Mouse (Mus musculus) MEL (cell line): ENCODE measurements around the gene Dph3. TPM values are rescaled to one million over a fixed set of nuclear protein-coding genes. Genes with fewer than 3 reads are reported as not detected.

Source experiments
- DNase-seq: peaks from one replicate; pipeline ENCODE4 v3.0.0; 2011; ENCODE audit warnings: low read depth, low spot score
- H3K27ac ChIP-seq: 2 replicates; pipeline ENCODE4 v1.5.1; 2012; ENCODE audit warnings: low read depth, mild to moderate bottlenecking, control low read depth, low read length, moderate library complexity; ENCODE audit not compliant: control insufficient read depth
- H3K27me3 ChIP-seq, 2 experiments: fragments of 150-350 bp in 1 of 2; sonication (generic) in 1 of 2; 2 replicates each; pipeline ENCODE4 v1.6.1; 2012; ENCODE audit warnings: low read length in 2 of 2, mild to moderate bottlenecking in 2 of 2, improper control_type of control experiment in 1 of 2, moderate library complexity in 1 of 2; ENCODE audit not compliant: insufficient read depth in 2 of 2, control insufficient read depth in 1 of 2
- H3K36me3 ChIP-seq, 2 experiments: 2 replicates each; pipeline ENCODE4 v1.6.1; 2012 to 2014; ENCODE audit warnings: low read length in 2 of 2, improper control_type of control experiment in 1 of 2, inconsistent platforms in 1 of 2, mild to moderate bottlenecking in 1 of 2; ENCODE audit not compliant: insufficient read depth in 2 of 2, control insufficient read depth in 1 of 2
- H3K4me1 ChIP-seq, 2 experiments: fragments of 150-350 bp in 1 of 2; sonication (generic) in 1 of 2; 2 replicates each; pipeline ENCODE4 v1.6.1; 2012; ENCODE audit warnings: low read length in 2 of 2, improper control_type of control experiment in 1 of 2, mild to moderate bottlenecking in 1 of 2; ENCODE audit not compliant: insufficient read depth in 2 of 2, control insufficient read depth in 1 of 2
- H3K4me3 ChIP-seq, 2 experiments: fragments of 150-350 bp in 1 of 2; sonication (generic) in 1 of 2; 2 replicates each; pipeline ENCODE4 v1.5.1; 2012; ENCODE audit warnings: low read depth in 2 of 2, low read length in 2 of 2, mild to moderate bottlenecking in 2 of 2, moderate library complexity in 2 of 2, control low read depth in 1 of 2, improper control_type of control experiment in 1 of 2; ENCODE audit not compliant: control insufficient read depth in 1 of 2, insufficient read depth in 1 of 2
- H3K79me2 ChIP-seq: 2 replicates; pipeline ENCODE4 v1.6.1; 2012; ENCODE audit warnings: mild to moderate bottlenecking, low read length, moderate library complexity; ENCODE audit not compliant: control insufficient read depth, poor library complexity, insufficient read depth
- H3K9ac ChIP-seq: 2 replicates; pipeline ENCODE4 v1.6.1; 2012; ENCODE audit warnings: low read depth, mild to moderate bottlenecking, control low read depth, low read length, moderate library complexity; ENCODE audit not compliant: control insufficient read depth, poor library complexity, severe bottlenecking
- H3K9me3 ChIP-seq: fragments of 150-350 bp; sonication (generic); replicated peaks from 2 replicates; pipeline ENCODE4 v1.6.1; 2012; ENCODE audit warnings: mild to moderate bottlenecking, low read length, improper control_type of control experiment, moderate library complexity; ENCODE audit not compliant: insufficient read depth
- BHLHE40 ChIP-seq: IDR thresholded peaks from 2 replicates; pipeline ENCODE4 v1.6.1; 2012; ENCODE audit warnings: low read depth, mild to moderate bottlenecking, inconsistent platforms, low read length, improper control_type of control experiment, borderline replicate concordance
- CHD1 ChIP-seq: IDR thresholded peaks from 2 replicates; pipeline ENCODE4 v1.6.1; 2012; ENCODE audit warnings: low read depth, mild to moderate bottlenecking, inconsistent platforms, low read length, improper control_type of control experiment
- CHD2 ChIP-seq: IDR thresholded peaks from 2 replicates; pipeline ENCODE4 v1.6.1; 2011; ENCODE audit warnings: low read length, improper control_type of control experiment
- CTCF ChIP-seq, 3 experiments: IDR thresholded peaks in 2 of 3; conservative IDR thresholded peaks in 1 of 3; 2 replicates each; pipeline ENCODE4 v1.5.1; 2011 to 2012; ENCODE audit warnings: low read length in 3 of 3, low read depth in 2 of 3, mild to moderate bottlenecking in 2 of 3, improper control_type of control experiment in 1 of 3, inconsistent platforms in 1 of 3, mixed read lengths in 1 of 3, moderate library complexity in 1 of 3; ENCODE audit not compliant: control insufficient read depth in 1 of 3, insufficient read depth in 1 of 3, poor library complexity in 1 of 3, severe bottlenecking in 1 of 3
- E2F4 ChIP-seq: IDR thresholded peaks from 2 replicates; pipeline ENCODE4 v1.6.1; 2011; ENCODE audit warnings: low read depth, low read length, improper control_type of control experiment, borderline replicate concordance
- EP300 ChIP-seq, 2 experiments: IDR thresholded peaks; 2 replicates each; pipeline ENCODE4 v1.6.1; 2011; ENCODE audit warnings: improper control_type of control experiment in 2 of 2, low read length in 2 of 2, low read depth in 1 of 2, mild to moderate bottlenecking in 1 of 2
- ETS1 ChIP-seq: IDR thresholded peaks from 2 replicates; pipeline ENCODE4 v1.6.1; 2012; ENCODE audit warnings: low read depth, mild to moderate bottlenecking, inconsistent platforms, low read length, improper control_type of control experiment, moderate library complexity
- GABPA ChIP-seq: IDR thresholded peaks from 2 replicates; pipeline ENCODE4 v1.6.1; 2012; ENCODE audit warnings: low read depth, mild to moderate bottlenecking, inconsistent platforms, low read length, improper control_type of control experiment, moderate library complexity
- GATA1 ChIP-seq: IDR thresholded peaks from 2 replicates; pipeline ENCODE4 v1.6.1; 2011; ENCODE audit warnings: low read depth, low read length, improper control_type of control experiment
- KAT2A ChIP-seq: conservative IDR thresholded peaks from 2 replicates; pipeline ENCODE4 v1.6.1; 2012; ENCODE audit warnings: low read depth, low read length, improper control_type of control experiment, inconsistent platforms
- MAFK ChIP-seq: IDR thresholded peaks from 2 replicates; pipeline ENCODE4 v1.6.1; 2011; ENCODE audit warnings: low read depth, mild to moderate bottlenecking, low read length, improper control_type of control experiment, borderline replicate concordance
- MAZ ChIP-seq: IDR thresholded peaks from 2 replicates; pipeline ENCODE4 v1.6.1; 2012; ENCODE audit warnings: low read depth, mild to moderate bottlenecking, inconsistent platforms, low read length, improper control_type of control experiment
- MEF2A ChIP-seq: IDR thresholded peaks from 2 replicates; pipeline ENCODE4 v1.6.1; 2014; ENCODE audit warnings: low read depth, mild to moderate bottlenecking, inconsistent platforms, low read length, improper control_type of control experiment; ENCODE audit not compliant: poor library complexity, insufficient replicate concordance, severe bottlenecking; ENCODE audit errors: extremely low read depth
- MXI1 ChIP-seq: IDR thresholded peaks from 2 replicates; pipeline ENCODE4 v1.6.1; 2011; ENCODE audit warnings: mild to moderate bottlenecking, low read depth, low read length, improper control_type of control experiment
- MYB ChIP-seq: IDR thresholded peaks from 2 replicates; pipeline ENCODE4 v1.6.1; 2011; ENCODE audit warnings: mild to moderate bottlenecking, low read depth, low read length, improper control_type of control experiment
- MYC ChIP-seq: IDR thresholded peaks from 2 replicates; pipeline ENCODE4 v1.6.1; 2011; ENCODE audit warnings: low read depth, mild to moderate bottlenecking, low read length, improper control_type of control experiment, moderate library complexity
- NELFE ChIP-seq: IDR thresholded peaks from 2 replicates; pipeline ENCODE4 v1.6.1; 2011; ENCODE audit warnings: low read depth, low read length, improper control_type of control experiment
- POLR2AphosphoS2 ChIP-seq: IDR thresholded peaks from 2 replicates; pipeline ENCODE4 v1.6.1; 2011; ENCODE audit warnings: low read length, improper control_type of control experiment
- POLR2AphosphoS5 ChIP-seq: IDR thresholded peaks from 2 replicates; pipeline ENCODE4 v1.6.1; 2012; ENCODE audit warnings: low read depth, borderline replicate concordance, mild to moderate bottlenecking, inconsistent platforms, low read length, moderate library complexity, mixed read lengths
- RCOR1 ChIP-seq: IDR thresholded peaks from 2 replicates; pipeline ENCODE4 v1.6.1; 2012; ENCODE audit warnings: low read depth, mild to moderate bottlenecking, inconsistent platforms, low read length, improper control_type of control experiment
- SIN3A ChIP-seq: IDR thresholded peaks from 2 replicates; pipeline ENCODE4 v1.6.1; 2012; ENCODE audit warnings: low read length, improper control_type of control experiment, inconsistent platforms
- TAL1 ChIP-seq: IDR thresholded peaks from 2 replicates; pipeline ENCODE4 v1.6.1; 2012; ENCODE audit warnings: mild to moderate bottlenecking, inconsistent platforms, low read length, moderate library complexity, mixed read lengths
- TCF12 ChIP-seq: IDR thresholded peaks from 2 replicates; pipeline ENCODE4 v1.6.1; 2014; ENCODE audit warnings: low read depth, mild to moderate bottlenecking, inconsistent platforms, low read length, improper control_type of control experiment, moderate library complexity
- UBTF ChIP-seq: IDR thresholded peaks from 2 replicates; pipeline ENCODE4 v1.6.1; 2012; ENCODE audit warnings: low read depth, mild to moderate bottlenecking, inconsistent platforms, low read length, improper control_type of control experiment, moderate library complexity, borderline replicate concordance; ENCODE audit not compliant: insufficient read depth
- USF1 ChIP-seq: IDR thresholded peaks from 2 replicates; pipeline ENCODE4 v1.6.1; 2014; ENCODE audit warnings: low read depth, mild to moderate bottlenecking, inconsistent platforms, low read length, improper control_type of control experiment, moderate library complexity
- USF2 ChIP-seq, 2 experiments: IDR thresholded peaks; 2 replicates each; pipeline ENCODE4 v1.6.1; 2011 to 2012; ENCODE audit warnings: improper control_type of control experiment in 2 of 2, low read length in 2 of 2, borderline replicate concordance in 1 of 2, inconsistent platforms in 1 of 2, low read depth in 1 of 2, mild to moderate bottlenecking in 1 of 2; ENCODE audit not compliant: insufficient read depth in 1 of 2
- ZC3H11A ChIP-seq: IDR thresholded peaks from 2 replicates; pipeline ENCODE4 v1.6.1; 2012; ENCODE audit warnings: low read depth, mild to moderate bottlenecking, inconsistent platforms, low read length, improper control_type of control experiment
- ZKSCAN1 ChIP-seq: IDR thresholded peaks from 2 replicates; pipeline ENCODE4 v1.6.1; 2012; ENCODE audit warnings: low read depth, mild to moderate bottlenecking, inconsistent platforms, low read length, improper control_type of control experiment, moderate library complexity
- ZNF384 ChIP-seq: IDR thresholded peaks from 2 replicates; pipeline ENCODE4 v1.6.1; 2012; ENCODE audit warnings: low read depth, mild to moderate bottlenecking, inconsistent platforms, low read length, improper control_type of control experiment
- polyA plus RNA-seq, 2 experiments: library from polyadenylated mRNA; stranded (reverse) in 1 of 2; unstranded in 1 of 2; fragments of >175 nt in 1 of 2; fragments of >200 nt in 1 of 2; gene quantifications; 2 replicates each; pipeline versions ENCODE4 v1.2.1 to v1.2.4; 2012; ENCODE audit warnings: low replicate concordance in 2 of 2, low read depth in 1 of 2; ENCODE audit not compliant: insufficient read length in 2 of 2, insufficient read depth in 1 of 2, missing spikeins in 1 of 2
- total RNA-seq: library from RNA; depleted of rRNA; stranded (reverse); fragments of 300-350 nt; gene quantifications from 2 replicates; pipeline ENCODE4 v1.2.3, GENCODE M21; 2012

The Dph3 gene
- total and polyA plus RNA-seq, 3 experiments, result 103 to 116 (median 108) TPM

DNA sequence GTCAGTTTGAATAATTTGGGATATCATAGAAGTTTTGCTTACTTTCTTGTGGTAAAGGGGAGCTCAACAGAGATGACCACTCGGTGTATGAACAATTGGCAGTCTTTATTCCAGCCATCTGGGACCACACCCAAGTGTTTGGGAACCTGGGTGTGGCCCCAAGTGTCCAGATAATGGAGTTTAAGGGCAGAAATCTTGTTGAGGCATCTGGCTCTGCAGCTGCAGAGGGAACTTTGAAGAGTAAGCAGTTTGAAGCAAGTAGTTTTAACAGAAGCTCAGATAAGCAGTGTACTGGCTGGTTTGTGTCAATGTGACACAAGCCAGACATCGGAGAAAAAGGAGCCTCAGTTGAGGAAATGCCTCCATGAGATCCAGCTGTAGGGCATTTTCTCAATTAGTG is 48.8 kb upstream of the Dph3 start:
- Histone ChIP-seq H3K79me2 (no peaks in the 10 kb centered on the region), H3K4me3 (peak overlapping the region in 1 of 2 experiments; percentile 47; a peak in 2 of 4 replicates), H3K27me3 (no peaks in the 10 kb centered on the region), H3K36me3 (peaks cover 0 to 36% of the 10 kb centered on the region in 2 experiments; a peak in 2 of 4 replicates), H3K9ac (no peak overlapping the region), H3K9me3 (no peaks in the 10 kb centered on the region), H3K27ac (peak overlapping the region; percentile 52), H3K4me1 (peaks cover 29 to 44% of the 10 kb centered on the region in 2 experiments)
- peak; percentile 65 for DNase-seq
- TF ChIP-seq EP300 (IDR thresholded peaks at IDR 0.05; ENCODE audit: low read depth in 1 of 2, low read length in 2 of 2) (peak; percentile 80 to 84), E2F4 (no peak), ETS1 (peak; percentile 90), POLR2AphosphoS2 (no peak), TCF12 (peak; percentile 93), MYC (no peak), MAFK (peak; percentile 60), TAL1 (peak; percentile 56), MYB (peak; percentile 64; the same call in 1 of the 2 replicates), SIN3A (peak; percentile 57; the same call in 1 of the 2 replicates), RCOR1 (peak; percentile 48), GATA1 (peak; percentile 81)

DNA sequence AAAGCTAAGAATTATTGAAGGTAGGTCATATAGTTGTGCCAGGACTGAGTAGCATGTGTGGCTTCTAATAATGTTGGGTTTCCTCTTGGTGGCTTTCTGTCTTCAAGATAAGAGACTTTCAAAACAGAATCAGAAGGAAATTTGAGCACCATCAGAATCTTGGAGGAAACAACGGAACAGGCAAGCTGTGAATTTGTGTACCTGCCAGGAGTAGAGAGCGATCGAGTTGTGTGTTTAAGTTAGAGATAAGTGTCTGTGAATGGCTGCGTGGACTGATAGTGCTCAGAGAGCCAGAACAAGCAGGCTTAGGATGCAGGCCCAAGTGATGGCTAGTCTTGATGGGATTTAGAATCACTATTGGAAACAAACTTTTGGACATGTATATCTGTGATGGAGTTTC is 46.3 kb upstream of the Dph3 start:
- peak; percentile 87 for DNase-seq
- Histone ChIP-seq H3K27me3 (no peaks in the 10 kb centered on the region), H3K27ac (no peak overlapping the region; the same call in 1 of the 2 replicates), H3K9me3 (no peaks in the 10 kb centered on the region), H3K4me1 (peaks cover 29 to 42% of the 10 kb centered on the region in 2 experiments), H3K36me3 (peaks cover 0 to 35% of the 10 kb centered on the region in 2 experiments; a peak in 2 of 4 replicates), H3K79me2 (no peaks in the 10 kb centered on the region), H3K4me3 (no peak overlapping the region), H3K9ac (no peak overlapping the region)
- TF ChIP-seq MEF2A (no peak), MAZ (no peak), TCF12 (peak; percentile 97), ZNF384 (0 out of 2 replicates have a peak, but pooled peaks have one; percentile 33), SIN3A (peak; percentile 76), MXI1 (peak; percentile 74), BHLHE40 (peak; percentile 60), CTCF (IDR thresholded peaks at IDR 0.05 in 2 of 3, conservative IDR thresholded peaks at IDR 0.05 in 1 of 3; ENCODE audit: control insufficient read depth in 1 of 3, insufficient read depth in 1 of 3, low read depth in 2 of 3, low read length in 3 of 3, poor library complexity in 1 of 3, severe bottlenecking in 1 of 3) (no peak), GABPA (no peak), USF2 (IDR thresholded peaks at IDR 0.05; ENCODE audit: borderline replicate concordance in 1 of 2, insufficient read depth in 1 of 2, low read depth in 1 of 2, low read length in 2 of 2) (no peak), ETS1 (peak; percentile 87), POLR2AphosphoS2 (no peak), UBTF (no peak), CHD1 (no peak), KAT2A (no peak), USF1 (no peak), EP300 (IDR thresholded peaks at IDR 0.05; ENCODE audit: low read depth in 1 of 2, low read length in 2 of 2) (peak; percentile 91 to 94), CHD2 (no peak), GATA1 (peak; percentile 93), POLR2AphosphoS5 (no peak), ZKSCAN1 (no peak), RCOR1 (peak; percentile 91), NELFE (no peak), ZC3H11A (no peak), MYB (peak; percentile 53; the same call in 1 of the 2 replicates), MYC (peak; percentile 65)
